Mouse (Mus musculus): Measurements from ENCODE around the gene Ldhd. TPM values are rescaled to one million over a fixed set of nuclear protein-coding genes. Genes with fewer than 3 reads are reported as not detected.

The Ldhd gene
- total and polyA plus RNA-seq, 3 experiments = 0.08 TPM; not detected in 2

DNA sequence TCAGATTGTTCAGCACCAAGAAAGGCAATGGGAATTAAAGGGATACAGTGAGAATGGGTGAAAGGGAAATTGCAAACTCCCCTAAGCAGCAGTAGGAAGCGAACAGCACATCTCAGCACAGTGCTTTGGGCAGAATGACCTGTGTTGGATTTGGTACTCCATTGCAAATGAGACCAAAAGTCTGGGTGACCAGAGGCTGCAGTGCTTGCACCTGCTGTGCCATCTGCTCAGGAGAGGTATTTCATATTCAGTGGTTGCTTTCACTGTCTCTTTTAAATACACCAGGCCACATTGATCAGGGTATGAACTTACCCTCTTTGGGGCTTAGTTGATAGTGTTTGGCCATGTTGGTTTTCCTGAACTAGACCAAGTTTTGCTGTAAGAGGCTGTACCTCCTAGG is 50.9 kb downstream of the Ldhd start:
- Histone ChIP-seq H3K79me2 (replicated peaks; ENCODE audit: control insufficient read depth, extremely low read depth, insufficient read depth, poor library complexity, severe bottlenecking) (no peaks in the 10 kb centered on the region), H3K36me3 (replicated peaks in 1 of 2; ENCODE audit: control insufficient read depth in 1 of 2, insufficient read depth in 1 of 2, low read length in 1 of 2) (peaks cover 0 to 21% of the 10 kb centered on the region in 2 experiments), H3K27me3 (replicated peaks) (no peaks in the 10 kb centered on the region), H3K9ac (ENCODE audit: insufficient read depth, low read depth) (no peak overlapping the region), H3K4me3 (replicated peaks in 1 of 3; ENCODE audit: low read depth in 2 of 3, low read length in 2 of 3, poor library complexity in 1 of 3) (no peak overlapping the region), H3K27ac (ENCODE audit: insufficient read depth, low read depth) (no peak overlapping the region), H3K4me2 (ENCODE audit: insufficient read depth, low read depth, poor library complexity, severe bottlenecking) (no peak overlapping the region), H3K4me1 (ENCODE audit: control insufficient read depth in 1 of 2, insufficient read depth in 2 of 2) (peaks cover 0 to 6% of the 10 kb centered on the region in 2 experiments; a peak in 3 of 4 replicates), H3K9me3 (replicated peaks; ENCODE audit: low read length) (peaks cover 3% of the 10 kb centered on the region)
- in situ Hi-C loops (cut with MboI; ENCODE audit: low pct_ligation_motif_present, low pct_unique_long_range_greater_than_20kb, low sequenced_read_pairs) = no loop called here
- DNase-seq (ENCODE audit: extremely low read depth) = no peak
- TF ChIP-seq RAD21 (IDR thresholded peaks at IDR 0.05; ENCODE audit: low read depth, low read length) = no peak
- no peak for TF ChIP-seq EP300 (IDR thresholded peaks at IDR 0.05; ENCODE audit: low read length)
- TF ChIP-seq IRF4 (IDR thresholded peaks at IDR 0.05; ENCODE audit: low read depth, low read length) = no peak
- TF ChIP-seq MXI1 (IDR thresholded peaks at IDR 0.05; ENCODE audit: low read depth, low read length) = no peak
- no peak for TF ChIP-seq ELF1 (IDR thresholded peaks at IDR 0.05; ENCODE audit: low read depth, low read length)
- TF ChIP-seq UBTF (IDR thresholded peaks at IDR 0.05; ENCODE audit: low read depth, low read length) = no peak
- TF ChIP-seq TBP (conservative IDR thresholded peaks at IDR 0.05; ENCODE audit: low read depth, low read length) = no peak
- no peak for TF ChIP-seq USF1 (IDR thresholded peaks at IDR 0.05; ENCODE audit: low read depth, low read length)
- TF ChIP-seq ZNF384 (IDR thresholded peaks at IDR 0.05; ENCODE audit: low read depth, low read length) = no peak
- no peak for TF ChIP-seq PAX5 (IDR thresholded peaks at IDR 0.05; ENCODE audit: low read length)
- no peak for TF ChIP-seq SMC3 (IDR thresholded peaks at IDR 0.05; ENCODE audit: low read depth, low read length)
- TF ChIP-seq JUND (conservative IDR thresholded peaks at IDR 0.05; ENCODE audit: low read depth, low read length) = no peak
- TF ChIP-seq NELFE (IDR thresholded peaks at IDR 0.05; ENCODE audit: low read depth, low read length) = no peak
- TF ChIP-seq MEF2A (IDR thresholded peaks at IDR 0.05; ENCODE audit: borderline replicate concordance, low read depth, low read length) = no peak
- TF ChIP-seq ZKSCAN1 (IDR thresholded peaks at IDR 0.05; ENCODE audit: borderline replicate concordance, low read depth, low read length) = no peak
- no peak for TF ChIP-seq KAT2A (IDR thresholded peaks at IDR 0.05; ENCODE audit: insufficient replicate concordance, low read length)
- TF ChIP-seq MYC (IDR thresholded peaks at IDR 0.05; ENCODE audit: low read depth, low read length) = no peak
- TF ChIP-seq RCOR1 (conservative IDR thresholded peaks at IDR 0.05; ENCODE audit: low read depth, low read length) = no peak
- dilution Hi-C loops (cut with MboI; ENCODE audit: extremely low pct_ligation_motif_present, extremely low pct_unique_long_range_greater_than_20kb, low sequenced_read_pairs) = no loop called here

DNA sequence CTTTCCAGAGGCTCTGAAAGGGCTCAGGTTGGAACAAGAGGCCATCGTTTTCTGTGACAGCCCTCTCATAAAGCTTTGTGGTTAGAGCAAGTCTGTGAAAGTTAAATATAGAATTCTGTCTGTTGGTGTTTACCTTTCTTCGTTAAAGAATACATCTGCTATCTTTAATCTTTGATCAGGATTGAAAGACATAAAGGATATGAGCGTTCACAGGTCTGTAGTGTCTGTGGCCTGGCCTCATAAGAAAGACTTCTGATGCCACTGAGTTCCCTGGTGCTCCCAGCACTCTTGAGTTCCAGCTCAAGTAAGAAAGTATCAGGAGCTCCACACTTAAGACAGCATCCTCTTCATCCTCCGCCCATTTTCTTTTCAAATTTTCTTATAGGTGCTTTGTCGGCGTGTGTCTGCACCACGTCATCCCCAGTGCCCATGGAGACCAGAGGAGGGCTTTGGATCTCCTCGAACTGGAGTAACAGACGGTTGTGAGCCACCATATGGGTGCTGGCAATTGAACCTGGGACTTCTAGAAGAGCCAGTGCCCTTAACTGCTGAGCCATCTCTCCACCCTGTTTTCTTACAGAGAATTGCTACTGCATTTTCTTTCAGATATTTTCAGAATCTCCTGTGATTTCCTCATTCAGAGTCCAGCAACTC is 52.2 kb downstream of the Ldhd start:
- H3K4me1 ChIP-seq (ENCODE audit: control insufficient read depth in 1 of 2, insufficient read depth in 2 of 2) = peaks cover 0 to 18% of the 10 kb centered on the region in 2 experiments; a peak in 3 of 4 replicates
- in situ Hi-C loops (cut with MboI; ENCODE audit: low pct_ligation_motif_present, low pct_unique_long_range_greater_than_20kb, low sequenced_read_pairs) (no loop called here), dilution Hi-C loops (cut with MboI; ENCODE audit: extremely low pct_ligation_motif_present, extremely low pct_unique_long_range_greater_than_20kb, low sequenced_read_pairs) (no loop called here)
- H3K79me2 ChIP-seq (replicated peaks; ENCODE audit: control insufficient read depth, extremely low read depth, insufficient read depth, poor library complexity, severe bottlenecking) = no peaks in the 10 kb centered on the region
- H3K9ac ChIP-seq (ENCODE audit: insufficient read depth, low read depth) = no peak overlapping the region
- H3K4me2 ChIP-seq (ENCODE audit: insufficient read depth, low read depth, poor library complexity, severe bottlenecking) = no peak overlapping the region
- TF ChIP-seq CHD2 (IDR thresholded peaks at IDR 0.05; ENCODE audit: low read length) (no peak), POLR2AphosphoS2 (IDR thresholded peaks at IDR 0.05; ENCODE audit: low read depth, low read length) (no peak), POLR2A (IDR thresholded peaks at IDR 0.05; ENCODE audit: low read depth, low read length) (no peak), ZKSCAN1 (IDR thresholded peaks at IDR 0.05; ENCODE audit: borderline replicate concordance, low read depth, low read length) (no peak)
- peaks cover 3% of the 10 kb centered on the region for H3K9me3 ChIP-seq (replicated peaks; ENCODE audit: low read length)
- H3K4me3 ChIP-seq (replicated peaks in 1 of 3; ENCODE audit: low read depth in 2 of 3, low read length in 2 of 3, poor library complexity in 1 of 3) = no peak overlapping the region
- DNase-seq (ENCODE audit: extremely low read depth) = no peak
- no peaks in the 10 kb centered on the region for H3K27me3 ChIP-seq (replicated peaks)
- H3K36me3 ChIP-seq (replicated peaks in 1 of 2; ENCODE audit: control insufficient read depth in 1 of 2, insufficient read depth in 1 of 2, low read length in 1 of 2) = peaks cover 0 to 19% of the 10 kb centered on the region in 2 experiments
- no peak overlapping the region for H3K27ac ChIP-seq (ENCODE audit: insufficient read depth, low read depth)

Data from CH12.LX (cell line).